Mouse (Mus musculus) heart, embryonic 11.5 days (tissue): ENCODE results near the gene Tgif1. TPM values are rescaled to one million over a fixed set of nuclear protein-coding genes. Genes with fewer than 3 reads are reported as not detected.
"Not testable (repeated sequence)": the region's sequence is repeated elsewhere in the genome, so short reads cannot be mapped to it uniquely, and the experiment has no call there.

Experiments used
- ATAC-seq: fragments of 200-750 bp; cut with Nextera tagmentation; replicated peaks from 2 replicates; pipeline ENCODE4 v1.8.0; 2017; ENCODE audit warnings: moderate library complexity; ENCODE audit not compliant: insufficient number of reproducible peaks, low FRiP score, low TSS enrichment
- H3K27ac ChIP-seq: fragments of 300-500 bp; sonication (generic); 2 replicates; pipeline ENCODE4 v1.5.1; 2014; ENCODE audit warnings: mild to moderate bottlenecking, low read depth, low read length
- H3K27me3 ChIP-seq: fragments of 300-500 bp; sonication (generic); 2 replicates; pipeline ENCODE4 v1.6.1; 2014; ENCODE audit warnings: mild to moderate bottlenecking, low read length, mixed read lengths; ENCODE audit not compliant: control insufficient read depth, insufficient read depth
- H3K36me3 ChIP-seq: fragments of 300-500 bp; sonication (generic); 2 replicates; pipeline ENCODE4 v1.6.1; 2014; ENCODE audit warnings: mild to moderate bottlenecking, low read length, moderate library complexity, mixed read lengths; ENCODE audit not compliant: control insufficient read depth, insufficient read depth
- H3K4me1 ChIP-seq: fragments of 300-500 bp; sonication (generic); 2 replicates; pipeline ENCODE4 v1.6.1; 2014; ENCODE audit warnings: low read length; ENCODE audit not compliant: control insufficient read depth, insufficient read depth
- H3K4me2 ChIP-seq: fragments of 300-500 bp; sonication (generic); 2 replicates; pipeline ENCODE4 v1.6.1; 2014; ENCODE audit warnings: mild to moderate bottlenecking, moderate library complexity
- H3K4me3 ChIP-seq: fragments of 300-500 bp; sonication (generic); 2 replicates; pipeline ENCODE4 v1.5.1; 2014; ENCODE audit warnings: low read depth, low read length
- H3K9ac ChIP-seq: fragments of 300-500 bp; sonication (generic); 2 replicates; pipeline ENCODE4 v1.6.1; 2014; ENCODE audit warnings: mild to moderate bottlenecking, low read depth, low read length, moderate library complexity
- H3K9me3 ChIP-seq: fragments of 300-500 bp; sonication (generic); replicated peaks from 2 replicates; pipeline ENCODE4 v1.6.1; 2016; ENCODE audit warnings: low read length; ENCODE audit not compliant: control insufficient read depth
- WGBS: fragments of 180-500 bp; shearing (Covaris S2); extraction: QIAGEN DNeasy Blood & Tissue Kit; methylation state at CpG from one replicate; pipeline ENCODE4 v1.1.7; 2014; ENCODE audit not compliant: insufficient replicate concordance; 5-methylcytosine and 5-hydroxymethylcytosine counted together
- polyA plus RNA-seq: library from polyadenylated mRNA; unstranded; fragments of >200 nt; fragmentation: Nextera tagmentation; extraction: Ambion mirVana; gene quantifications from 2 replicates; pipeline ENCODE4 v1.2.1, GENCODE M21; 2014

The Tgif1 gene
- polyA plus RNA-seq, 1 experiment from 2014 or later, result 31.5 TPM

DNA sequence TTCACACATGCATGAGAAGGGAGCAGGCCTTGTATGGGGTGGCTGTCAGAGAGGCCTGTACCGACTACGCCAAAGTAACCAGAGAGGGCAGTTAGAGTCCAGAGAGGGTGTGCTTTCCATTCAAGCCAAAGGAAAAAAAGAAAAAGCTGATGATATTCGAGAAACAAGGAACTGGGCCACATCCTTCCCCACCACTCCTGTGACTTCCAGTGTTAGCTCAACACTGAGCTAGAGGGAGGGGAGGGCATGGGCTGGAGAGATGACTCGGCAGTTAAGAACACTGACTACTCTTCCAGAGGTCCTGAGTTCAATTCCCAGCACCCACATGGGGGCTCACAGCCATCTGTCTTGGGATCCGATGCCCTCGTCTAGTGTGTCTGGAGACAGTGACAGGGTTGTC, 24.1 kb downstream of the Tgif1 start:
- Histone ChIP-seq H3K27me3 (no peaks in the 10 kb centered on the region), H3K4me2 (no peak overlapping the region), H3K36me3 (no peaks in the 10 kb centered on the region), H3K4me1 (no peaks in the 10 kb centered on the region), H3K9me3 (no peaks in the 10 kb centered on the region), H3K4me3 (no peak overlapping the region), H3K9ac (no peak overlapping the region), H3K27ac (no peak overlapping the region)
- ATAC-seq, result no peak
- 75% methylated on average over 6 of the region's 6 CpGs for WGBS

DNA sequence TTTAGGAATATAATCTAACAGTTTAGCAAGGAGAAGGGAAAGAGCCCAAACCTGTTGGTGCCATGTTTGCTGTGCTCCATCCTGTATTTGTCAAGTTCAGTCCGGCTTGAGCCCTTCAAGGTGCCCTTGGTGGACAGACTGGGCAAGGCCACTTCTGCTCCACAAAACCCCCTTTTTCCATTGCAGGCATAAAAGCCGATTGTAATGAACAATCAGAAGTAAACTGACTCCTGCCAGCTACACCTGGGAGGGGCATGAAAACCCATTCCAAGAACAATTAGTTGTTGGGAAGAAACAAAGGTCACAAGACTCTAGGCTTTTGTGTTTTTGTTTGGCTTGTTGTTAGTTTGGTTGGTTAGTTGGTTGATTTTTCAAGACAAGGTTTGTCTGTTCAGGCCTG, 24.8 kb downstream of the Tgif1 start:
- no peak overlapping the region for H3K4me3 ChIP-seq
- no peaks in the 10 kb centered on the region for H3K36me3 ChIP-seq
- no peaks in the 10 kb centered on the region for H3K9me3 ChIP-seq
- H3K27me3 ChIP-seq, result no peaks in the 10 kb centered on the region
- no peak overlapping the region for H3K27ac ChIP-seq
- WGBS, result 72% methylated on average over 2 of the region's 2 CpGs
- no peak for ATAC-seq
- H3K4me1 ChIP-seq, result no peaks in the 10 kb centered on the region
- H3K4me2 ChIP-seq, result no peak overlapping the region
- H3K9ac ChIP-seq, result no peak overlapping the region

DNA sequence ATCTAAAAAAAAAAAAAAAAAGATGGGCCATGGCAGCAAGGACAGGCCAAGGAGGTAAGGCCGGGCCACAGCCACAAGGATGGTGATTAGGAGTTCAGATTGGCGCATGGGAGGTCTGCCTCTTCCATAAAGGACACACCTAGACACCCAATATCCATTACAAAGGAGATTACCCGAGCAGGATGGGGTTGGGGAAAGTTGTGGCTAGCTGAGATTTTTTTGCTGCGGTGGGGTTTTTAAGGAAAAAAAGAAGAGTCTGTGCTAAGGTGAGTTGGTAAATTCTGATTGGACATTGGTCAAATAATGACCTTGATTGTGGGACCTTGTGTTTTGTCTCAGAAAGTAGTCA, 25.2 kb downstream of the Tgif1 start:
- no peak overlapping the region for H3K4me2 ChIP-seq
- 81% methylated on average over 4 of the region's 4 CpGs for WGBS
- no peaks in the 10 kb centered on the region for H3K4me1 ChIP-seq
- no peak overlapping the region for H3K9ac ChIP-seq
- H3K4me3 ChIP-seq, result no peak overlapping the region
- ATAC-seq, result no peak
- H3K27me3 ChIP-seq, result no peaks in the 10 kb centered on the region
- H3K27ac ChIP-seq, result no peak overlapping the region
- no peaks in the 10 kb centered on the region for H3K9me3 ChIP-seq
- no peaks in the 10 kb centered on the region for H3K36me3 ChIP-seq

DNA sequence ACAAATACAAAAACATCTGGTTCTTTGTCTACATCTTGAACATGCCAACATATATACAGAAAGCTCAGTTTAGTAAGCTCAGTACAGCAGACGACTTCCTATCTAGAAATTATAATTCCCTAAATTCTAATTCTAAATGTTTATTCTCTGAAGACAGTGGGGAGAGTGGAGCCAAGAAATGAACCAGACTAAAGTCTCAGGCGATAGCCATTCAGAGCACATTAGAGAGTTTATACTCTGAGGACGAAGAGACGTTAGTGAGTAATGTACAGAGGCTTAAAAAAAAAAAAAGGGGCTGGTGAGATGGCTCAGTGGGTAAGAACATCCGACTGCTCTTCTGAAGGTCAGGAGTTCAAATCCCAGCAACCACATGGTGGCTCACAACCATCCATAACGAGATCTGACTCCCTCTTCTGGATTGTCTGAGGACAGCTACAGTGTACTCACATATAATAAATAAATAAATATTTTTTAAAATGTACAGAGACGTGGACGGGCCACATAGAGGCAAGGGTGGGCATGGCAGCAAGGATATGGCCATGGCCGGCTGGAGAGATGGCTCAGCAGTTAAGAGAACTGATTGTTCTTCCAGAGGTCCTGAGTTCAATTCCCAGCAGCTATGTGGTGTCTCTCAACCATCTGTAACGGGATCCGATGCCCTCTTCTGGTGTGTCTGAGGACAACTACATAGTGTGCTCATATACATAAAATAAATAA, 25.7 kb downstream of the Tgif1 start:
- not testable (repeated sequence) for H3K9ac ChIP-seq, H3K4me1 ChIP-seq, H3K4me3 ChIP-seq, H3K27me3 ChIP-seq, H3K4me2 ChIP-seq, H3K36me3 ChIP-seq, ATAC-seq, H3K27ac ChIP-seq, H3K9me3 ChIP-seq
- 78% methylated on average over 11 of the region's 11 CpGs for WGBS

DNA sequence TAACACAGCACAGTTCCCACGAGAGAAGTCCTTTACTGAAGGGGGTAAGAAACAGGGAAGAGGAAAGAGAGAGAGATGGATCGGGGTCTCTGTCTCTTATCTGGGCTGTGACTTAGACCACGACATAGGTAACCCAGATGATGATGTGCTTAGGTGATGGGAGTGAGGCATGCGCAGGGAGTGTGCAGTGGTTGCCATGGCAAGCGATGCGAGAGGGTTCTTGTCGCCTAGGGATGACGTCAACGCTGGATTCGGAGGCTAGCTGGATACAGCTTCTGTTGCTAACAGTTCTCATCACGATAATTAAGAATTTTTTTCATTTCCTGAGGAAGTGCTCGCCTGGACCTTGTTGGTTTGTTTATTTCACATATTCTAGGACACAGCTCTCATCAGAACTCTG, 27.1 kb downstream of the Tgif1 start:
- no peaks in the 10 kb centered on the region for H3K27me3 ChIP-seq
- no peak overlapping the region for H3K27ac ChIP-seq
- ATAC-seq, result no peak
- H3K36me3 ChIP-seq, result no peaks in the 10 kb centered on the region
- no peak overlapping the region for H3K9ac ChIP-seq
- no peaks in the 10 kb centered on the region for H3K4me1 ChIP-seq
- no peak overlapping the region for H3K4me2 ChIP-seq
- WGBS, result 71% methylated on average over 12 of the region's 12 CpGs
- H3K4me3 ChIP-seq, result no peak overlapping the region
- H3K9me3 ChIP-seq, result no peaks in the 10 kb centered on the region

DNA sequence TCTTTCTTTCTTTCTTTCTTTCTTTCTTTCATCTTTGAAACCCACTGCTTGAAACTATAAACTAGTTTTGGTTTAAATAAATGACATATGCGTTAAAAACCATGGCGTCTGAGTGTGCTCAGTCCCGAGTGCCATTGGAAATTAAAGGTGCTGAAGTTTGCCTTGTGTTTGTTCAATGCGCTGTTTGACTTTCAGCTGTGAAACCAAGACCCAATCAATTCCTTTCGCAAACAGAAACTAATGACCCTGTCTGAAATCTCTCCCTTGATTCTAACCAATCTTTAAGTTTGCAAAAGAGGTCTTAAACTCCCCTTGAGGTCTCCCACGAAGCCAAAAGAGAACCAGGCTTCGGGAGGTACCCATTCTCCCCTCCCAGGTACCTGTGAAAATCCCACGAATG, 30.3 kb downstream of the Tgif1 start:
- no peaks in the 10 kb centered on the region for H3K36me3 ChIP-seq
- no peak overlapping the region for H3K27ac ChIP-seq
- no peak for ATAC-seq
- 72% methylated on average over 8 of the region's 8 CpGs for WGBS
- no peak overlapping the region for H3K9ac ChIP-seq
- H3K27me3 ChIP-seq, result peaks cover 12% of the 10 kb centered on the region
- H3K4me2 ChIP-seq, result no peak overlapping the region
- no peaks in the 10 kb centered on the region for H3K9me3 ChIP-seq
- no peaks in the 10 kb centered on the region for H3K4me1 ChIP-seq
- H3K4me3 ChIP-seq, result no peak overlapping the region

DNA sequence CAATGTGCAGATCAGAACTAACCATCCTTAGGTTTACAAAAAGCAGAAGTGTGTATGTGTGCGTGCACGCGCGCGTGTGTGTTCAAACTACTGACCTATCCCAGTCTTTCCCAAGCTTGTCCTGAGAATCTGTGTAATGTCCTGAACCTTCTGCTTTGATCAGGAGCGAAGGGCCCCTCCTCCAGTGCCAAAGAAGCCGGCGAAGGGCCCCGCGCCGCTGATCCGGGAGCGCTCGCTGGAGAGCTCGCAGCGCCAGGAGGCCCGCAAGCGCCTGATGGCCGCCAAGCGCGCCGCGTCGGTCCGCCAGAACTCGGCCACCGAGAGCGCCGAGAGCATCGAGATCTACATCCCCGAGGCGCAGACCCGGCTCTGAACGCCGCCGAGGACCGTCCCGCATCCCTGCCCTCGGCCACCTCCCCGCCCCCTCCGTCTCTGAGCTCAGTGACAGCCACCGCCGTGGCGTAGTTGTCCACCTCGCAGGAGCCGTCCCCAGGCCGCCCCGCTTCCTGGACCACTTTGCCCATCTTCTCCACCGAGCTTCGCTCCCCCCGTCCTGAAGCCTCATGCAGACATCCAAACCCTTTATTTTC, 35.4 kb downstream of the Tgif1 start:
- ATAC-seq, result no peak
- Histone ChIP-seq H3K27me3 (peaks cover 30% of the 10 kb centered on the region), H3K9ac (peak overlapping the region; percentile 46; the same call in 1 of the 2 replicates), H3K9me3 (no peaks in the 10 kb centered on the region), H3K27ac (no peak overlapping the region), H3K36me3 (no peaks in the 10 kb centered on the region), H3K4me3 (peak overlapping the region; percentile 59), H3K4me1 (no peaks in the 10 kb centered on the region), H3K4me2 (peak overlapping the region; percentile 80)
- WGBS, result 2% methylated on average over 51 of the region's 51 CpGs

DNA sequence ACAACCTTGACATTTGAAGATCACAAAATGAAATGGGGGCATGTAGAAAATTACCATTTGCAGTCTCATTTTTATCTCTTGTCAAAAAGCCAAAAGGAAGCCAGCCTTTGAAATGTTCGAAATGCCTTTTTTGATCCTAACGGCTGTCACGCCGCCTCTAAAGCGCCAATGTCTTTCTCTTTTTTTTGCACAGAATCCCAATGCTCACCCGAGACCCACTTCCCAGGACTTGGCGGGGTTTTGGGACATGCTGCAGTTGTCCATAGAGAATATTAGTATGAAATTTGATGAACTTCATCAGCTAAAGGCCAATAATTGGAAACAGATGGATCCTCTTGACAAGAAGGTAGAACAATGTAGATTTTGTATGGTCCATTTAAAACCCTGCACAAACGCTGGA, 38.3 kb downstream of the Tgif1 start:
- Histone ChIP-seq H3K9ac (no peak overlapping the region), H3K27ac (no peak overlapping the region), H3K27me3 (peaks cover 30% of the 10 kb centered on the region), H3K9me3 (no peaks in the 10 kb centered on the region), H3K4me3 (no peak overlapping the region), H3K4me2 (no peak overlapping the region), H3K4me1 (no peaks in the 10 kb centered on the region), H3K36me3 (no peaks in the 10 kb centered on the region)
- ATAC-seq, result no peak
- WGBS, result 76% methylated on average over 8 of the region's 8 CpGs

DNA sequence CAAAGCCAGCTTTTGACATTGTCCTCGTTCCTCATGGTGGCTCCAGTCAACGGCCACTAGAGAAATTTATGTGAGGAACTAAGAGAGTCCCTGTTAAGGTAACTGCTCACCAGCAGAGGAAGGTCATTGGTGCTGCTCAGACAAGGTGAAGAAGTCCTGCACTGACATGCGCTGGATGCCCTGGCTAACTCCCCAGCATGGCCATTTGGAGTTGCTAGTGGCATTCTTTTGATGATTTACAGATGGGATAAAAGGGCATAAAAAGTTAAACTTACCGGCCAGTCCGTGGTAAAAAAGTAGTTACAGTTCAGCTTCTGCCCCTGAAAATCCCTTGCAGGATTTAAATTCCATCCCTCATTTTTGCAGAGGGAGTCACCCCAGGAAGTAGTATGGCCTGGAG, 42.6 kb downstream of the Tgif1 start:
- Histone ChIP-seq H3K36me3 (no peaks in the 10 kb centered on the region), H3K27ac (no peak overlapping the region), H3K4me3 (no peak overlapping the region), H3K9me3 (no peaks in the 10 kb centered on the region), H3K9ac (no peak overlapping the region), H3K4me1 (no peaks in the 10 kb centered on the region), H3K27me3 (no peaks in the 10 kb centered on the region), H3K4me2 (no peak overlapping the region)
- no peak for ATAC-seq
- WGBS, result 76% methylated on average over 5 of the region's 5 CpGs
